In the genomic region with DNA sequence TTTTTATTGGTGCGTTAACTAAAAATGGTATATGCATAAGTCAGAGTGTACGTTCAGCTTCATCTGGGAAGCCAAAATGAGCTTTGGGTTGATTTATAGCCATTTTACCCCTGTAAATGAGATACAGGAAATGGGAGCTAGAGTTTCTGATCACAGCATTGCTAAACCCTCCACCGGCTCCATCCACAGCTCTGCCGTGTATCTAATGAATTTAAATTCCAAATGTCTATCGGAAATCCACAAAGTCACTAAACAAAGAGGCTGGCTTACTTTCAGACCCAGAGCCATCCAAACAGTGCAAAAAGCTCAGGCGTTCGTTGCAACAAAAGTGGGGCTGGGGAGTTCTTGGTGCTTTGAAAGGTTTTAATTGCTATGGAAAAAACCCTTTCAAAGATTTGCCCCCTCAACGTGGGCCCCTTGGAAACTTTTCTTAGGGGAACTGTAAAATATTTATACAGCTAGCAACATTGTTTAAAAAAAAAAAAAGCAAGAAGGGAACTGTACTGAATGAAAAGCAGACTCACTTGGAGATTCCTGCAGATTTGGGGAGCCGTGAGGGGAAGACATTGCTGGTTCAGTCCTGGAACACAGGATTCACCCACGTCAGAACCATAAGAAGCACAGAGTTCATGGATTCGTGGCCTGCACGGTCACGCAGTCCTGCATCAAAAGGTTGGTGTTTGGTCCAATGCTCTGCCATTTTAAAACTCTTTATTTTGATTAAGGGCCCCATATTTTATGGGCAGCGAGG, we compare ENCODE assay signal across 14 mouse cellular contexts.
DNase-seq lines count a peak whose midpoint lies in the region; ATAC-seq and TF ChIP-seq lines count a peak whose summit lies in the region.
"Had no signal": no experiment of that assay in that cellular context is flagged by ENCODE, and none has a peak within 500 bp of the region (broad histone marks: within the 10 kb centered on the region; RNA-seq: fewer than 3 reads in every experiment).

No protein-coding gene starts in this region.

- TF ChIP-seq CTCF in forebrain, postnatal 0 days (IDR thresholded peaks at IDR 0.05; ENCODE audit: low read depth), result no peak

- peak overlapping the region; percentile 2; the same call in 1 of the 2 replicates for H3K27ac ChIP-seq in kidney, embryonic 14.5 days (ENCODE audit: low read depth, low read length)
- H3K27ac ChIP-seq in embryonic facial prominence, embryonic 12.5 days, result peak overlapping the region; percentile 71
- H3K27ac ChIP-seq in forebrain, postnatal 0 days (ENCODE audit: low read depth, low read length), result peak overlapping the region; percentile 47; the same call in 1 of the 2 replicates
- peak overlapping the region; percentile 17; the same call in 1 of the 2 replicates for H3K27ac ChIP-seq in midbrain, embryonic 15.5 days

- no peak overlapping the region for H3K9ac ChIP-seq in kidney, embryonic 14.5 days (ENCODE audit: low read depth, low read length)
- H3K9ac ChIP-seq in embryonic facial prominence, embryonic 12.5 days, result no peak overlapping the region
- H3K9ac ChIP-seq in forebrain, postnatal 0 days, result no peak overlapping the region; the same call in 1 of the 2 replicates
- no peak overlapping the region for H3K9ac ChIP-seq in midbrain, embryonic 15.5 days
- H3K9ac ChIP-seq: liver, postnatal 0 days had no signal

- no peak overlapping the region for H3K4me3 ChIP-seq in kidney, embryonic 14.5 days (ENCODE audit: low read length)
- no peak overlapping the region for H3K4me3 ChIP-seq in embryonic facial prominence, embryonic 12.5 days
- no peak overlapping the region for H3K4me3 ChIP-seq in forebrain, postnatal 0 days (ENCODE audit: low read depth, low read length)
- no peak overlapping the region for H3K4me3 ChIP-seq in midbrain, embryonic 15.5 days

- ATAC-seq in kidney, embryonic 14.5 days (ENCODE audit: low FRiP score, low TSS enrichment), result no peak
- ATAC-seq in embryonic facial prominence, embryonic 12.5 days (ENCODE audit: insufficient number of reproducible peaks, insufficient read depth, low FRiP score, low TSS enrichment), result peak; percentile 20; the same call in 1 of the 2 replicates
- ATAC-seq in forebrain, postnatal 0 days, result no peak
- no peak for ATAC-seq in midbrain, embryonic 15.5 days (replicated peaks)
- no peak for ATAC-seq in erythroid progenitor cell, adult 5-6 weeks (replicated peaks; ENCODE audit: low FRiP score, poor library complexity, severe bottlenecking)
- ATAC-seq: liver, postnatal 0 days had no signal

- peaks cover 21% of the 10 kb centered on the region; the same call in 1 of the 2 replicates for H3K4me1 ChIP-seq in kidney, embryonic 14.5 days (ENCODE audit: control insufficient read depth, insufficient read depth, low read length)
- peaks cover 27% of the 10 kb centered on the region for H3K4me1 ChIP-seq in embryonic facial prominence, embryonic 12.5 days
- no peaks in the 10 kb centered on the region for H3K4me1 ChIP-seq in forebrain, postnatal 0 days (ENCODE audit: insufficient read depth)
- peaks cover 3% of the 10 kb centered on the region; the same call in 1 of the 2 replicates for H3K4me1 ChIP-seq in midbrain, embryonic 15.5 days

- no peak for DNase-seq in kidney, adult 11 months
- no peak for DNase-seq in forebrain, postnatal 0 days
- DNase-seq in cerebellum, postnatal 4 days (ENCODE audit: low spot score in 2 of 2), result no peak
- no peak for DNase-seq in adrenal gland, adult 18-20 months (ENCODE audit: low spot score in 2 of 2)
- DNase-seq: kidney, adult 2 months; layer of hippocampus, postnatal 36 days; liver, postnatal 0 days; right cerebral cortex, adult 18-20 months; thymus, postnatal 36 days had no signal

- no peaks in the 10 kb centered on the region for H3K36me3 ChIP-seq in kidney, embryonic 14.5 days (ENCODE audit: control insufficient read depth, insufficient read depth, low read length)
- no peaks in the 10 kb centered on the region for H3K36me3 ChIP-seq in embryonic facial prominence, embryonic 12.5 days
- H3K36me3 ChIP-seq in forebrain, postnatal 0 days (ENCODE audit: insufficient read depth), result no peaks in the 10 kb centered on the region
- H3K36me3 ChIP-seq in midbrain, embryonic 15.5 days (replicated peaks), result no peaks in the 10 kb centered on the region

- no peaks in the 10 kb centered on the region for H3K9me3 ChIP-seq in kidney, embryonic 14.5 days (ENCODE audit: control insufficient read depth, low read length)
- H3K9me3 ChIP-seq in embryonic facial prominence, embryonic 12.5 days, result no peaks in the 10 kb centered on the region; the same call in 1 of the 2 replicates
- H3K9me3 ChIP-seq in forebrain, postnatal 0 days (ENCODE audit: low read length), result 0 out of 2 replicates have a peak, but pooled peaks cover 5% of the 10 kb centered on the region
- no peaks in the 10 kb centered on the region for H3K9me3 ChIP-seq in midbrain, embryonic 15.5 days

- H3K4me2 ChIP-seq in kidney, embryonic 14.5 days (replicated peaks; ENCODE audit: low read depth, low read length), result no peak overlapping the region
- no peak overlapping the region for H3K4me2 ChIP-seq in embryonic facial prominence, embryonic 12.5 days (replicated peaks)
- 0 out of 2 replicates have a peak overlapping the region, but pooled peaks have one; percentile 3 for H3K4me2 ChIP-seq in forebrain, postnatal 0 days (ENCODE audit: low read depth)
- H3K4me2 ChIP-seq in midbrain, embryonic 15.5 days, result no peak overlapping the region
- H3K4me2 ChIP-seq: heart, embryonic 11.5 days had no signal

- H3K27me3 ChIP-seq in kidney, embryonic 14.5 days (ENCODE audit: control insufficient read depth, insufficient read depth, low read length), result no peaks in the 10 kb centered on the region
- H3K27me3 ChIP-seq in embryonic facial prominence, embryonic 12.5 days, result no peaks in the 10 kb centered on the region
- no peaks in the 10 kb centered on the region for H3K27me3 ChIP-seq in forebrain, postnatal 0 days (ENCODE audit: insufficient read depth, low read length)
- no peaks in the 10 kb centered on the region for H3K27me3 ChIP-seq in midbrain, embryonic 15.5 days (replicated peaks)

- 44% methylated on average over 14 of the region's 14 CpGs for WGBS in kidney, embryonic 14.5 days
- 55% methylated on average over 14 of the region's 14 CpGs for WGBS in embryonic facial prominence, embryonic 12.5 days
- 36% methylated on average over 14 of the region's 14 CpGs for WGBS in forebrain, postnatal 0 days
- 51% methylated on average over 14 of the region's 14 CpGs for WGBS in midbrain, embryonic 15.5 days

Comparison
In these comparisons a context has a peak if more than half of its experiments do, and no peak if none do; other contexts are left out.
1. H3K27ac ChIP-seq: peak in every context shown above with its lines; median percentile 71 in embryonic facial prominence, embryonic 12.5 days; 47 in forebrain, postnatal 0 days; 17 in midbrain, embryonic 15.5 days; 2 in kidney, embryonic 14.5 days.